Mouse (Mus musculus): ENCODE data around the gene Iqgap2. TPM values are rescaled to one million over a fixed set of nuclear protein-coding genes. Genes with fewer than 3 reads are reported as not detected.
A peak's percentile ranks its signal among the peaks of the same experiment; 100 is the strongest.

Gene Iqgap2
- total and polyA plus RNA-seq, 2 experiments from 2014 or later: 2.0 to 5.4 TPM

DNA sequence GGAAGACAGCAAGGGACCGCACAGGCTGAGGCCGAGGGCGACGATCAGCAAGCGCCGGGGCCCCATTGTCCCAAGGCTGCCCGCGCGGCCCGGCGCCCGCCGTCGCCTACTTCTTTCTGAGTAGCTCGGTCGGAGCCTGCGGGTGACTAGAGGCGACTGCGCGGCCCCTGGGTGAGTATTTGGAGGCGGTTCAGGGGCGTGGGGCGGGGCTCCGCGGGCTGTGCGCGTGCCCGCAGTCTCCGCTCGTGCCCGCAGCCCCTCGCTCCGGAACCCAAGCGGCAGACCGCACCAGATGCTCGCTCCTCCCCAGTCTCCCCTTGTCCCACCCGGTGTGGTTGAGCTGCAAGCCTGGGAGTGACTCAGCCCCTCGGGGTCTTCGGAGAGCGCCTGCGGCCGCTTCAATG lies 273.4 kb downstream of the Iqgap2 start, which contains the start of gene F2r:
TSS of gene F2r (minus strand) at position 179 of the 404 bp plus-strand sequence.
- Histone ChIP-seq H3K9ac (replicated peaks; ENCODE audit: low read length, poor library complexity, severe bottlenecking) (peak within 1 kb of the TSS; percentile 74), H3K4me3 (ENCODE audit: low read depth, low read length) (peak within 1 kb of the TSS; percentile 79), H3K9me3 (ENCODE audit: low read length) (no peaks in the 10 kb centered on the region), H3K27me3 (ENCODE audit: insufficient read depth, low read length) (no peaks in the 10 kb centered on the region), H3K4me2 (ENCODE audit: low read depth, low read length, poor library complexity, severe bottlenecking) (peak within 1 kb of the TSS; percentile 97), H3K4me1 (ENCODE audit: insufficient read depth, low read length) (no peaks in the 10 kb centered on the region), H3K36me3 (ENCODE audit: insufficient read depth, low read length) (no peaks in the 10 kb centered on the region), H3K27ac (ENCODE audit: low read depth, low read length) (peak within 1 kb of the TSS; percentile 38; the same call in 1 of the 2 replicates)
- 0% methylated on average over 36 of the region's 42 CpGs for WGBS
- peak; percentile 76 for DNase-seq (ENCODE audit: low spot score)
- no peak for TF ChIP-seq CTCF (IDR thresholded peaks at IDR 0.05)
- ATAC-seq (ENCODE audit: low FRiP score): peak; percentile 84

DNA sequence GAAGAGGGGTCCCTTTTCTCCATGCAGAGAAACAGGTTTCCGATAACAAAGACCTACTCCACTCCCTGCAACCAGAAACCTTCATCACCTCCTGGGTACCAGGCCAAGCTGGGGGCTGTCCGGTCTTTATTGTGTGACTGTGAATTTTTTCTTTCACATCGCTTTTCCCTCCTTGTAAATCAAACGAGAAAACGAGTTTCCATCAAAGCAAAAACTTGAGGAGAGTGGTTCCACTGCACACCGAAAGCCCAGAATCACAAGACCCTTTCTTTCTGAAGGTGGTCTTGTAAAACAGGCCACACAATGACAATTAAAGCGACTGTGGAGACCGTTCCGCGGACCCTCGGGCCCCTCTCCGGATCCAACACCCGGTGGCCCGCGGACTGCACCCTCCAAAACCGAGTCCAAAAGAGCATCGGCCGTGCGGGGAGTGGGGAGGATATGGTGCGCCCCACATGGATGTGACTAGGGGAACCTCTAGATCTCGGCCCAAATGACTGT lies 274.0 kb downstream of the Iqgap2 start:
- DNase-seq (ENCODE audit: low spot score): no peak
- H3K4me3 ChIP-seq (ENCODE audit: low read depth, low read length): peak overlapping the region; percentile 79

GRCm38 (mm10) chr13:95617082-95617670 lies 274.5 kb downstream of the Iqgap2 start:
- no peak for TF ChIP-seq CTCF (IDR thresholded peaks at IDR 0.05)
- no peak for DNase-seq (ENCODE audit: low spot score)
- 9% methylated on average over 17 of the region's 17 CpGs for WGBS

More for the DNA sequence above, 274.0 kb downstream of the Iqgap2 start:
- Histone ChIP-seq H3K27me3 (ENCODE audit: insufficient read depth, low read length) (no peaks in the 10 kb centered on the region), H3K36me3 (ENCODE audit: insufficient read depth, low read length) (no peaks in the 10 kb centered on the region), H3K4me1 (ENCODE audit: insufficient read depth, low read length) (no peaks in the 10 kb centered on the region), H3K4me2 (ENCODE audit: low read depth, low read length, poor library complexity, severe bottlenecking) (peak overlapping the region; percentile 97), H3K27ac (ENCODE audit: low read depth, low read length) (no peak overlapping the region; the same call in 1 of the 2 replicates), H3K9me3 (ENCODE audit: low read length) (no peaks in the 10 kb centered on the region), H3K9ac (replicated peaks; ENCODE audit: low read length, poor library complexity, severe bottlenecking) (peak overlapping the region; percentile 74)
- no peak for TF ChIP-seq CTCF (IDR thresholded peaks at IDR 0.05)
- peak; percentile 32 for ATAC-seq (ENCODE audit: low FRiP score)
- under 1% methylated on average over 21 of the region's 21 CpGs for whole genome bisulfite sequencing

DNA sequence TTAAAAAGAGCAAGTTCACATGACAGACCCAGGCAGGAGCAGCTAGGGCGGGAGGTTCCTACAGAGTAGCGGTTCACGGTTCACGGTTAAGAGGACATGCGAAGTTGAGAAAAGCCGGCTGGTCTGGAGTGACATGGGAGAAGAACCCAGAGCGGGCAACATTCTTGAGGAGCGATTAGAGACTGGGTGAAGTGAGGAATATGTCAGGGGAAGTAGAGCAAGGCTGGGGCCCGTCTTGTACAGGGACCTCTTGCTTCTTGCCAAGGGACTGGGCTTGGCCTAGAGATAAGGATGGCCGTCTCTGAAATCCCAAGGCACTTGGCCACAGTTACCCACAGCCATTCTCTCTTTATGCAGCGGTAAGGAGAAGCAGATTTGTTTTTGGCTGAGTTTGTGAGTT lies 275.2 kb downstream of the Iqgap2 start:
- no peak for DNase-seq (ENCODE audit: low spot score)

More at GRCm38 (mm10) chr13:95617082-95617670, 274.5 kb downstream of the Iqgap2 start:
- H3K9me3 ChIP-seq (ENCODE audit: low read length): no peaks in the 10 kb centered on the region
- no peaks in the 10 kb centered on the region for H3K36me3 ChIP-seq (ENCODE audit: insufficient read depth, low read length)
- peak overlapping the region; percentile 97 for H3K4me2 ChIP-seq (ENCODE audit: low read depth, low read length, poor library complexity, severe bottlenecking)
- ATAC-seq (ENCODE audit: low FRiP score): no peak
- H3K27me3 ChIP-seq (ENCODE audit: insufficient read depth, low read length): no peaks in the 10 kb centered on the region
- no peak overlapping the region for H3K27ac ChIP-seq (ENCODE audit: low read depth, low read length)
- H3K4me3 ChIP-seq (ENCODE audit: low read depth, low read length): peak overlapping the region; percentile 79
- no peaks in the 10 kb centered on the region for H3K4me1 ChIP-seq (ENCODE audit: insufficient read depth, low read length)
- H3K9ac ChIP-seq (replicated peaks; ENCODE audit: low read length, poor library complexity, severe bottlenecking): no peak overlapping the region

DNA sequence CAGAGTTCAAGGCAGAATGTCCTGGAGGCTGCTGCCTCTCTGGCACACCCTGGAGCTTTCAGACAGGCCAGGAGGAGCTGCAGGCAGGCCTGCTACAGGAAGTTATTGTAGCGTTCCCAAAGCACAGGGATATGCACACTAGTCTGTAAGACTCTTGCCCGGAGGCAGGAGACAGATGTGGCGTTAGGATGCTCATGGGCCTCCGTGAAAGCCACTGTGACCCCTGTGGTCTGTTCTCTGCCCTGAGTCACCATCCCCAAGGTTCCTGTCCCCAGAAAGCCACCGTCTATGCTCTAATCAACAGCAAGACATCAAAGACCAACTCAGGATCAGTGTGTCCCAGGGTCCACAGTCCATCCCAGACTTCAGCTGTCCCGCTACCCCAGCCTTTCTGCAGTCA lies 277.0 kb downstream of the Iqgap2 start:
- no peaks in the 10 kb centered on the region for H3K4me1 ChIP-seq (ENCODE audit: insufficient read depth, low read length)
- H3K36me3 ChIP-seq (ENCODE audit: insufficient read depth, low read length): no peaks in the 10 kb centered on the region
- 75% methylated on average over 6 of the region's 6 CpGs for WGBS
- H3K9ac ChIP-seq (replicated peaks; ENCODE audit: low read length, poor library complexity, severe bottlenecking): no peak overlapping the region
- H3K27ac ChIP-seq (ENCODE audit: low read depth, low read length): no peak overlapping the region
- DNase-seq (ENCODE audit: low spot score): no peak
- H3K27me3 ChIP-seq (ENCODE audit: insufficient read depth, low read length): no peaks in the 10 kb centered on the region
- TF ChIP-seq CTCF (IDR thresholded peaks at IDR 0.05): no peak
- no peaks in the 10 kb centered on the region for H3K9me3 ChIP-seq (ENCODE audit: low read length)
- no peak for ATAC-seq (ENCODE audit: low FRiP score)
- no peak overlapping the region for H3K4me2 ChIP-seq (ENCODE audit: low read depth, low read length, poor library complexity, severe bottlenecking)
- H3K4me3 ChIP-seq (ENCODE audit: low read depth, low read length): no peak overlapping the region

More for the DNA sequence above, 275.2 kb downstream of the Iqgap2 start:
- ATAC-seq (ENCODE audit: low FRiP score): no peak
- Histone ChIP-seq H3K27ac (ENCODE audit: low read depth, low read length) (no peak overlapping the region), H3K9ac (replicated peaks; ENCODE audit: low read length, poor library complexity, severe bottlenecking) (no peak overlapping the region), H3K36me3 (ENCODE audit: insufficient read depth, low read length) (no peaks in the 10 kb centered on the region), H3K27me3 (ENCODE audit: insufficient read depth, low read length) (no peaks in the 10 kb centered on the region), H3K4me3 (ENCODE audit: low read depth, low read length) (peak overlapping the region; percentile 79; the same call in 1 of the 2 replicates), H3K4me1 (ENCODE audit: insufficient read depth, low read length) (no peaks in the 10 kb centered on the region), H3K4me2 (ENCODE audit: low read depth, low read length, poor library complexity, severe bottlenecking) (peak overlapping the region; percentile 97), H3K9me3 (ENCODE audit: low read length) (no peaks in the 10 kb centered on the region)
- 57% methylated on average over 11 of the region's 11 CpGs for WGBS
- no peak for TF ChIP-seq CTCF (IDR thresholded peaks at IDR 0.05)

DNA sequence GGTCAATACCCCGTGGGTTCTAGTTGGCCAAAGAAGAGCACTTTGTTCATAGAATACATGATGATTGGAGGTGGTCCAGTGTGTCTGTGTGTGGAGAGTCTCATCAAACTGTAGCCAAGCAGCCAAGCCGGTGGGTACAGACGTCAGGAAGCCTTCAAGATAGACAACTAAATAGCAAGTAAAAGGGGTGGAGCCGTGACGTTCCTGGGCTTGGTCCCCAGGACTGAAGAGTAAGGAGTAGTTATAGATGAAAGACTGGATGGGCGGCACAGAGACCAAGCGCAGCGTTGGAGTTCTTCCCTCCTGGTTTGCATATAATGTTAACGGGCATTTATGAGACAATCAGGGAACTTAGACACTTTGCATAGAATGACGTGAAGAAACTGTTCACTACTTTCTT lies 279.5 kb downstream of the Iqgap2 start:
- no peaks in the 10 kb centered on the region for H3K27me3 ChIP-seq (ENCODE audit: insufficient read depth, low read length)
- WGBS: 91% methylated on average over 10 of the region's 10 CpGs
- ATAC-seq (ENCODE audit: low FRiP score) (no peak), DNase-seq (ENCODE audit: low spot score) (no peak)
- H3K9ac ChIP-seq (replicated peaks; ENCODE audit: low read length, poor library complexity, severe bottlenecking): no peak overlapping the region
- no peaks in the 10 kb centered on the region for H3K4me1 ChIP-seq (ENCODE audit: insufficient read depth, low read length)
- 0 out of 2 replicates have a peak, but pooled peaks cover 3% of the 10 kb centered on the region for H3K9me3 ChIP-seq (ENCODE audit: low read length)
- no peak overlapping the region for H3K4me3 ChIP-seq (ENCODE audit: low read depth, low read length)
- H3K4me2 ChIP-seq (ENCODE audit: low read depth, low read length, poor library complexity, severe bottlenecking): no peak overlapping the region
- H3K36me3 ChIP-seq (ENCODE audit: insufficient read depth, low read length): no peaks in the 10 kb centered on the region
- H3K27ac ChIP-seq (ENCODE audit: low read depth, low read length): no peak overlapping the region
- no peak for TF ChIP-seq CTCF (IDR thresholded peaks at IDR 0.05)
